Mouse (Mus musculus) layer of hippocampus, adult 2 months (tissue): ENCODE measurements around the gene Tmem74b. TPM values are rescaled to one million over a fixed set of nuclear protein-coding genes. Genes with fewer than 3 reads are reported as not detected.

Experiments
- DNase-seq, 2 experiments: peaks; one replicate each; pipeline ENCODE4 v3.0.0; 2022; ENCODE audit warnings: low spot score in 2 of 2
- H3K27ac ChIP-seq: fragments of 200-600 bp; 2 replicates; pipeline ENCODE4 v1.8.1; 2022
- H3K4me3 ChIP-seq: fragments of 200-600 bp; 2 replicates; pipeline ENCODE4 v1.8.1; 2022; ENCODE audit warnings: mild to moderate bottlenecking
- CTCF ChIP-seq: fragments of 200-600 bp; conservative IDR thresholded peaks from 2 replicates; pipeline ENCODE4 v1.8.1; 2022; ENCODE audit warnings: antibody characterized with exemption, mild to moderate bottlenecking, moderate library complexity
- long read RNA-seq, 2 experiments: library from polyadenylated mRNA; stranded (forward); transcript quantifications; one replicate each; pipeline ENCODE4 v2.0.0; 2021; ENCODE audit warnings: borderline mapping rate in 2 of 2
- total RNA-seq, 2 experiments: library from RNA; stranded (reverse); gene quantifications; 2 replicates each; pipeline ENCODE4 v1.2.3; 2021

The Tmem74b gene
- total RNA-seq: 1 to 10 TPM; 4.5 to 5.3 TPM
- long read RNA-seq, experiment 1, partial matches to known transcripts: 0 of 2 reads
- long read RNA-seq, experiment 1, other reads (novel, unspliced or antisense): 0 of 2 reads
- long read RNA-seq, experiment 2, partial matches to known transcripts: 0 of 2 reads
- long read RNA-seq, experiment 2, other reads (novel, unspliced or antisense): 0 of 2 reads

GRCm38 (mm10) chr2:151701231-151702145 lies at the start of gene Tmem74b:
Gene Tmem74b, plus strand, starts transcription at chr2:151702008.
- H3K27ac ChIP-seq: peak within 1 kb of the TSS; percentile 68
- DNase-seq: no peak
- peak within 1 kb of the TSS; percentile 75 for H3K4me3 ChIP-seq
- TF ChIP-seq CTCF: no peak

GRCm38 (mm10) chr2:151652053-151652452 lies 49.8 kb upstream of the Tmem74b start:
- no peak for TF ChIP-seq CTCF

GRCm38 (mm10) chr2:151668433-151668832 lies 33.4 kb upstream of the Tmem74b start, which contains the start of gene Rad21l:
Gene Rad21l, minus strand, starts transcription at chr2:151668533.
- no peak within 1 kb of the TSS for H3K27ac ChIP-seq
- TF ChIP-seq CTCF: no peak
- no peak within 1 kb of the TSS for H3K4me3 ChIP-seq
- no peak for DNase-seq

More at GRCm38 (mm10) chr2:151652053-151652452, 49.8 kb upstream of the Tmem74b start:
- no peak for DNase-seq
- H3K27ac ChIP-seq: no peak overlapping the region
- no peak overlapping the region for H3K4me3 ChIP-seq

DNA sequence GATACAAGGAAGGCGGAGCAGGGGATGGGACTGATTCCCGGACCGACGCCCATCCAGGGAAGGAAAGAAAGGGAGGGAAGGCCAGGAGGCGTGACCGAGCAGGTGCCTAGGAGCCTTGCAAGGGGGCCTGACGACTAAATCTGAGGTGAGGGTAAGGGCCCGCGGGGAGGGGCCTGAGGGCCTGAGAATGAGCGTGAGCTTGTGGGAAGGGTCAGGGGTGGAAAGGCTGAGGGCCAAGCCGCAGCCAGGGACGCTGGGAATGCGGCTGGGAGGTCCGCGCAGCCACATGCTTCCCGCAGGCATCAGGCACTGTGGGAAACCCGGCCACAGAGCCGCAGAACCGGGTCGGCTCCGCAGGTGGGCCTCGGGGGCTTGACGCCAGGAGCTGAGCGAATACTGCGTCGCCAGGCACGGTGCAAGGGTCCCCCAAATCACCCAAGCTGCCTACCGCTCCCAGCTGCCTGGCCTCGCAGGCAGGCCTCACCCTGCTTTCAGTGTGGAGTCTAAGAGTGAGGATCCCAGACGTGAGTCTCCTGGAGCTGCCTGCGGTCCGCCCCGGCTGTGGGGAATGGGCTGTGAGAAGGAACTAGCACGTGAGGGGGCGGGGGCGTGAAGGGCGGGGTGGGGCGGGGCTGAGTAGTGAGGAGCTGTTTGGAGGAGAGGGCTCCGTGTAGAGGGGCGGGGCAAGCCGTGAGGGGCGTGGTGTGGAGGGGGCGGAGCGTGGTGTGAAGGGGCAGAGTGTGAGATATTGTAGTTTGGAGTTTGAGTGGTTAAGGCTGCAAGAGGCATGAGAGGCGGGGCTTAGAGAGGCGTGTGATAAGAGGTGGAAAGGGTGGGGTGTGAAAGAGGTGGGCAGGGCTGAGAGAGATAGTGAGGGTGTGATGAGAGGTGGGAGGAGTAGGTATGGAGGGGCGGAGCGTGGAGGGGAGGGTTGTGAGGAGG lies 31.5 kb upstream of the Tmem74b start:
- DNase-seq: no peak
- peak overlapping the region; percentile 41 for H3K4me3 ChIP-seq
- no peak for TF ChIP-seq CTCF
- no peak overlapping the region for H3K27ac ChIP-seq

DNA sequence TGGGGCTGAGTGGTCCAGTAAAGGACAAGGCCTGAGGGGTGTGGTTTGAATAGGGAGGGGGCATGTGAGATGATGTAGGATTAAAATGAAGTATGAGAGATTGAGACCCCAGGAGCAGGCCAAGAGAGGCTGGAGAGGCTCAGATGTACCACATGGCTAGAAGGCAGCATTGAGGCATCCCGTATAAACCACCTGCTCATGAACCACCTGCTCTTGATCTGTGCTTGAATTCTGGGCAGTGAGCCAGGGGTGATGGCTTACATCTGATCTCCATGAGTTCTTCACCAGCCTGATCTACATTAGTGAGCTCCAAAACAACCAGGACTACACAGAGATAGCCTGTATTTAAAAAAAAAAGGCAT lies 30.9 kb upstream of the Tmem74b start:
- H3K27ac ChIP-seq: no peak overlapping the region
- DNase-seq: no peak
- H3K4me3 ChIP-seq: no peak overlapping the region
- no peak for TF ChIP-seq CTCF

GRCm38 (mm10) chr2:151676234-151676633 lies 25.6 kb upstream of the Tmem74b start:
- DNase-seq: peak; percentile 6 to 23
- no peak overlapping the region for H3K4me3 ChIP-seq
- H3K27ac ChIP-seq: no peak overlapping the region
- TF ChIP-seq CTCF: peak; percentile 76

GRCm38 (mm10) chr2:151682357-151682756 lies 19.5 kb upstream of the Tmem74b start:
- H3K4me3 ChIP-seq: no peak overlapping the region
- H3K27ac ChIP-seq: no peak overlapping the region
- DNase-seq: no peak
- peak; percentile 78 for TF ChIP-seq CTCF

GRCm38 (mm10) chr2:151682976-151683375 lies 18.8 kb upstream of the Tmem74b start:
- Histone ChIP-seq H3K27ac (no peak overlapping the region), H3K4me3 (no peak overlapping the region)
- no peak for DNase-seq
- no peak for TF ChIP-seq CTCF

DNA sequence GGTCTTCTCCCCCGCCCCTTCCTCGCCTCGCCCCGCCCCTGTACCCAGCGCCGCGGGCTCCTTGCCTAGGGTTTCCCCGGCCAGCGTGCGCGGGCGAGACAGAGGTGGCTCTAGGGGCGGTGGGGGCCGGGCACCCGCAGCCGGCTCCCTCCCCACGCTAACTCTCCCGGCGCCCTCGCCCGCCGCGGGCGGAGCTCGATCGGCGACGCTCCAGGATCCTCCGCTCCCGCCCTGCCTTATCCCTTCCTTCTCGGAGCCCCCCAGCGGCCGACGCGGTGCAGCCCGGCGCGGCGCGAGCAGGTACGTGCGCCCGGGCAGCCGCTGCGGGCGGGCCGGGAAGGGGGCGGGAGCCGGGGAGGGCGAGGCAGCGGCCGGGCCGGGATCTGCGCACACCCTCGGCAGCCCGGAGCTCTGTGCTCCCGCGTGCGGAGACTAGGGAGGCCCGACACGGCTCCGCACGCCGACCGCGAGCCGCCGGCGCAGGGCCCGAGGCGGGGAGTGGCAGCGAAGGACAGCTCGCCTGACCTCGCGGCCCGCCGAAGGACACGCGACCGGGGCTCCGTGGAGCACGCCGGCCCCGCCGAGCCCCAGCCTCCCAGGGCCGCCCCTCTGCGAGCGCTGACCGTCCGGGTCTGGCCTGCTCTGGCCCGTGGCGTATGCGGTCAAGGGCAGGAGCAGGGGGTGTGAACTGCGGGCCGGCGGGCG lies 490 bp downstream of the Tmem74b start:
- Histone ChIP-seq H3K27ac (peak overlapping the region; percentile 68), H3K4me3 (peak overlapping the region; percentile 75)
- peak; percentile 57 for TF ChIP-seq CTCF
- DNase-seq: peak; percentile 19 to 57

DNA sequence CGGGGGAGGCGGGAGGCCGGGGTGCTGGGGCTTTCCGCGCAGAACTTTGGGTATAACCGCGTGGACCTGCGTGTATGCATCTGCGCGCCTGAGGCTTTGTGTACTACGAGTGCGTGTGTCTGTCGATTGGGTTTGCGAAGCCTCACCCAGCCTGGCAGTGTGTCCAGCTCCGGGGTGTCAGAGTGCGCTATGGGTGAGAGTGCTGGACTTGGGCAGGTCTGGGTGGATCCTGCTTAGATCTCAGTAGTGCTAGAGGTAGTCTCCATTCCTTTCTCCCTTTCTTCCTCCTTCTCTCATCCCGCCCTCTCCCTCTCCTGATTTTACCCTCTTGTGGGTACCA lies 1.0 kb downstream of the Tmem74b start:
- TF ChIP-seq CTCF: no peak
- Histone ChIP-seq H3K27ac (peak overlapping the region; percentile 68; the same call in 1 of the 2 replicates), H3K4me3 (peak overlapping the region; percentile 75)
- DNase-seq: peak in 1 of 2 experiments; percentile 21

DNA sequence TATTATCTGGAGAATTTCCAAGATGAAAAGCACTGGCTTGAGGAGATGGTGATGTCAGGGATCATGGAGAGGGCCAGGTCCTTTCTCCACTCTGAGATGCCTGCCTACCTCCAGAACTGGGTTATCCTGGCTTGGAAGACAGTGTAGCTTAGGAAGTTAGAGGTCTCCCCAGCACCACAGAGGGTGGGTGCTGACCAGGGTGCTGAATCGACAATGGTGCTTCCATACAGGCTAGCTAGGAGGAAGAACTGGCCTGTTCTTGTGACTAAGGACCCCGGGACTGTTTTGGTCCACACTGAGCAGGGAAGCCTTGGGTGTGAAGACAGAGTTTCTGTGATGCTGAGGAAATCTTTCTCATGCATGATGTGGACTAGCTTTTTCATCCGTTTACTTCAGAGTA lies 10.8 kb downstream of the Tmem74b start:
- Histone ChIP-seq H3K4me3 (no peak overlapping the region), H3K27ac (no peak overlapping the region)
- DNase-seq: no peak
- no peak for TF ChIP-seq CTCF

DNA sequence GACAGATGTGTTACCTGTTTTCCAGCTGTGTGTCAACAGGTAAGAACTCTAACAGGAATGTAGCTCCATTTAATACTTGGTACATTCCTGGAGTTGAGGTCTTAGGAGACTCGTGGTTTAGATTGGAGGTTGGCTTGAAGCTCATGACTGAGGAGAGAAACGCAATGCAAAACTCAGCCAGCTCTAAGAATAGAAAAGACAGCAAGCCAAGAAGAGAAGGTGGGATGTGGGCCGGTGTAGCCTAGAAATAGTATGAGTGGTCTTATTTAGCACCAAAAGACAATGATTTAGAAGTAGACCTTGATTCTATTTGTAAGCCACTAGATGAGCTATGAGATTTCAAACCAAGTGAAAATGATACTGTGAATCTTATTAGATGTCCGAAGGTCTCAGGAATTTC lies 13.7 kb downstream of the Tmem74b start:
- Histone ChIP-seq H3K4me3 (no peak overlapping the region), H3K27ac (no peak overlapping the region)
- DNase-seq: no peak
- no peak for TF ChIP-seq CTCF
